Mouse (Mus musculus) CH12.LX (cell line): ENCODE data around the gene Rab11fip3. TPM values are rescaled to one million over a fixed set of nuclear protein-coding genes. Genes with fewer than 3 reads are reported as not detected.

Source experiments
- DNase-seq: peaks from one replicate; pipeline ENCODE4 v3.0.0-alpha.2; 2013; ENCODE audit errors: extremely low read depth
- H3K27ac ChIP-seq: 2 replicates; pipeline ENCODE4 v1.5.1; 2012; ENCODE audit warnings: low read depth, mild to moderate bottlenecking, control low read depth, moderate library complexity; ENCODE audit not compliant: insufficient read depth
- H3K27me3 ChIP-seq: replicated peaks from 2 replicates; pipeline ENCODE3; 2012; ENCODE audit warnings: inconsistent platforms
- H3K36me3 ChIP-seq, 2 experiments: replicated peaks in 1 of 2; 2 replicates each; pipeline versions ENCODE3 to v1.6.1; 2012; ENCODE audit warnings: inconsistent platforms in 1 of 2, low read length in 1 of 2, mild to moderate bottlenecking in 1 of 2, mixed read lengths in 1 of 2, moderate library complexity in 1 of 2; ENCODE audit not compliant: control insufficient read depth in 1 of 2, insufficient read depth in 1 of 2
- H3K4me1 ChIP-seq, 2 experiments: 2 replicates each; pipeline ENCODE4 v1.6.1; 2012; ENCODE audit warnings: inconsistent platforms in 1 of 2, moderate library complexity in 1 of 2; ENCODE audit not compliant: insufficient read depth in 2 of 2, control insufficient read depth in 1 of 2
- H3K4me2 ChIP-seq: 2 replicates; pipeline ENCODE4 v1.6.1; 2012; ENCODE audit warnings: low read depth, mild to moderate bottlenecking, control low read depth; ENCODE audit not compliant: poor library complexity, insufficient read depth, severe bottlenecking
- H3K4me3 ChIP-seq, 3 experiments: fragments of 150-350 bp in 1 of 3; sonication (generic) in 1 of 3; replicated peaks in 1 of 3; 2 replicates each; pipeline versions ENCODE3 to v1.5.1; 2011 to 2012; ENCODE audit warnings: low read depth in 2 of 3, low read length in 2 of 3, mild to moderate bottlenecking in 2 of 3, moderate library complexity in 2 of 3, control low read depth in 1 of 3, improper control_type of control experiment in 1 of 3, inconsistent platforms in 1 of 3, mixed read lengths in 1 of 3; ENCODE audit not compliant: poor library complexity in 1 of 3
- H3K79me2 ChIP-seq: replicated peaks from 2 replicates; pipeline ENCODE4 v1.6.1; 2012; ENCODE audit warnings: mild to moderate bottlenecking, moderate library complexity; ENCODE audit not compliant: control insufficient read depth, poor library complexity, insufficient read depth, severe bottlenecking; ENCODE audit errors: extremely low read depth
- H3K9ac ChIP-seq: 2 replicates; pipeline ENCODE4 v1.6.1; 2012; ENCODE audit warnings: low read depth, mild to moderate bottlenecking, control low read depth, moderate library complexity; ENCODE audit not compliant: insufficient read depth
- H3K9me3 ChIP-seq: replicated peaks from 2 replicates; pipeline ENCODE3; 2012; ENCODE audit warnings: low read length, inconsistent platforms, mixed read lengths
- CHD1 ChIP-seq: IDR thresholded peaks from 2 replicates; pipeline ENCODE4 v1.6.1; 2012; ENCODE audit warnings: low read depth, low read length, improper control_type of control experiment, inconsistent platforms
- E2F4 ChIP-seq: IDR thresholded peaks from 2 replicates; pipeline ENCODE4 v1.6.1; 2011; ENCODE audit warnings: low read depth, low read length, improper control_type of control experiment; ENCODE audit not compliant: insufficient replicate concordance
- ELF1 ChIP-seq: IDR thresholded peaks from 2 replicates; pipeline ENCODE4 v1.6.1; 2014; ENCODE audit warnings: low read depth, mild to moderate bottlenecking, inconsistent platforms, low read length, improper control_type of control experiment
- EP300 ChIP-seq: IDR thresholded peaks from 2 replicates; pipeline ENCODE4 v1.6.1; 2011; ENCODE audit warnings: low read length, improper control_type of control experiment
- GABPA ChIP-seq: IDR thresholded peaks from 2 replicates; pipeline ENCODE4 v1.6.1; 2012; ENCODE audit warnings: low read depth, low read length, improper control_type of control experiment, inconsistent platforms; ENCODE audit not compliant: insufficient replicate concordance
- HCFC1 ChIP-seq: IDR thresholded peaks from 2 replicates; pipeline ENCODE4 v1.6.1; 2012; ENCODE audit warnings: low read depth, mild to moderate bottlenecking, inconsistent platforms, low read length, improper control_type of control experiment
- IRF4 ChIP-seq: IDR thresholded peaks from 2 replicates; pipeline ENCODE4 v1.6.1; 2014; ENCODE audit warnings: low read depth, mild to moderate bottlenecking, inconsistent platforms, low read length, improper control_type of control experiment
- KAT2A ChIP-seq: IDR thresholded peaks from 2 replicates; pipeline ENCODE4 v1.6.1; 2012; ENCODE audit warnings: low read length, improper control_type of control experiment, inconsistent platforms; ENCODE audit not compliant: insufficient replicate concordance
- MAFK ChIP-seq: IDR thresholded peaks from 2 replicates; pipeline ENCODE4 v1.6.1; 2011; ENCODE audit warnings: low read length, improper control_type of control experiment; ENCODE audit not compliant: insufficient replicate concordance
- MAZ ChIP-seq: IDR thresholded peaks from 2 replicates; pipeline ENCODE4 v1.6.1; 2012; ENCODE audit warnings: low read depth, mild to moderate bottlenecking, inconsistent platforms, low read length, improper control_type of control experiment, moderate library complexity
- MEF2A ChIP-seq: IDR thresholded peaks from 2 replicates; pipeline ENCODE4 v1.6.1; 2014; ENCODE audit warnings: low read depth, mild to moderate bottlenecking, inconsistent platforms, low read length, improper control_type of control experiment, borderline replicate concordance
- MXI1 ChIP-seq: IDR thresholded peaks from 2 replicates; pipeline ENCODE4 v1.6.1; 2011; ENCODE audit warnings: mild to moderate bottlenecking, low read depth, low read length, improper control_type of control experiment
- PAX5 ChIP-seq: IDR thresholded peaks from 2 replicates; pipeline ENCODE4 v1.6.1; 2012; ENCODE audit warnings: low read length, inconsistent platforms, mixed read lengths
- POLR2A ChIP-seq: IDR thresholded peaks from 2 replicates; pipeline ENCODE4 v1.6.1; 2011; ENCODE audit warnings: low read depth, mild to moderate bottlenecking, improper control_type of control experiment, low read length
- POLR2AphosphoS2 ChIP-seq: IDR thresholded peaks from 2 replicates; pipeline ENCODE4 v1.6.1; 2011; ENCODE audit warnings: low read depth, low read length, improper control_type of control experiment
- RCOR1 ChIP-seq: conservative IDR thresholded peaks from 2 replicates; pipeline ENCODE4 v1.6.1; 2012; ENCODE audit warnings: low read depth, mild to moderate bottlenecking, inconsistent platforms, low read length, improper control_type of control experiment
- SIN3A ChIP-seq: IDR thresholded peaks from 2 replicates; pipeline ENCODE4 v1.6.1; 2012; ENCODE audit warnings: low read length, improper control_type of control experiment, inconsistent platforms
- TBP ChIP-seq: conservative IDR thresholded peaks from 2 replicates; pipeline ENCODE4 v1.6.1; 2011; ENCODE audit warnings: low read depth, low read length, improper control_type of control experiment
- USF1 ChIP-seq: IDR thresholded peaks from 2 replicates; pipeline ENCODE4 v1.6.1; 2014; ENCODE audit warnings: low read depth, mild to moderate bottlenecking, inconsistent platforms, low read length, improper control_type of control experiment
- ZC3H11A ChIP-seq: IDR thresholded peaks from 2 replicates; pipeline ENCODE4 v1.6.1; 2012; ENCODE audit warnings: low read depth, mild to moderate bottlenecking, inconsistent platforms, low read length, improper control_type of control experiment
- ZMIZ1 ChIP-seq: IDR thresholded peaks from 2 replicates; pipeline ENCODE4 v1.6.1; 2012; ENCODE audit warnings: low read depth, mild to moderate bottlenecking, inconsistent platforms, low read length, improper control_type of control experiment
- dilution Hi-C: fragments of 300-500 bp; cut with MboI; formaldehyde crosslinking; loops from 2 replicates; pipeline ENCODE4 v1.14.3; 2020; ENCODE audit warnings: low sequenced_read_pairs; ENCODE audit not compliant: extremely low pct_unique_long_range_greater_than_20kb, extremely low pct_ligation_motif_present
- in situ Hi-C: fragments of 300-500 bp; cut with MboI; formaldehyde crosslinking; loops from 3 replicates; pipeline ENCODE4 v1.14.3; 2019; ENCODE audit warnings: low sequenced_read_pairs, low pct_ligation_motif_present, low pct_unique_long_range_greater_than_20kb, mixed read lengths
- polyA plus RNA-seq: library from polyadenylated mRNA; unstranded; fragments of >175 nt; gene quantifications from 2 replicates; pipeline ENCODE4 v1.2.1, GENCODE M21; 2012; ENCODE audit warnings: low read depth; ENCODE audit not compliant: insufficient read length
- total RNA-seq, 2 experiments: library from RNA; depleted of rRNA; stranded (reverse); fragments of 300-350 nt in 1 of 2; fragments of >200 nt in 1 of 2; gene quantifications; 2 replicates each; pipeline ENCODE4 v1.2.3; 2012 to 2014

The Rab11fip3 gene
- total and polyA plus RNA-seq, 3 experiments, result 3.5 to 7.6 (median 4.6) TPM

DNA sequence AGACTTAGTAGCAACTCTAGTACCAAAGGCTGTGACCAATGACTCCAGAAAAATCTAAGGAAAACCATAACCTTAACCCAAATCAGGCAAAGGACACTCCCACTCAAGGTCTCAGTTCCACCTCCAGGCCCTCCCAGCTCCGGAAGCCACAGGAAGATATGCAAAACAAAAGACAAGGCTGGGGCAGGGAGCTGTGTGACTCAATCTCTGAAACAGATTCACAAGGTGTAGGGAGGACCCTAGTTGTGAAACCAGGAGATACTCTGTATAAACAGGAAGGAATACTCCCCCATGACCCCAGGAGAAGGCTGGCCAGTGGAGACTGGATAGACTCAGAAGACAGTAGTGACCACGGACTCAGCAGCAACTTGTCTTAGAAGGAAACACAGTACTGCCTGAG is 61.7 kb downstream of the Rab11fip3 start:
- Histone ChIP-seq H3K27ac (no peak overlapping the region), H3K36me3 (peaks cover 4 to 45% of the 10 kb centered on the region in 2 experiments), H3K4me1 (peaks cover 12 to 71% of the 10 kb centered on the region in 2 experiments), H3K9ac (no peak overlapping the region), H3K27me3 (no peaks in the 10 kb centered on the region), H3K9me3 (no peaks in the 10 kb centered on the region), H3K4me2 (no peak overlapping the region)
- peak; percentile 66 for DNase-seq
- TF ChIP-seq TBP (no peak), IRF4 (peak; percentile 60)
- TF ChIP-seq, all 38 proteins: peak for 1
- dilution Hi-C loops (no loop called here), in situ Hi-C loops (no loop called here)
- Histone ChIP-seq H3K4me3 (no peak overlapping the region), H3K79me2 (no peaks in the 10 kb centered on the region)

DNA sequence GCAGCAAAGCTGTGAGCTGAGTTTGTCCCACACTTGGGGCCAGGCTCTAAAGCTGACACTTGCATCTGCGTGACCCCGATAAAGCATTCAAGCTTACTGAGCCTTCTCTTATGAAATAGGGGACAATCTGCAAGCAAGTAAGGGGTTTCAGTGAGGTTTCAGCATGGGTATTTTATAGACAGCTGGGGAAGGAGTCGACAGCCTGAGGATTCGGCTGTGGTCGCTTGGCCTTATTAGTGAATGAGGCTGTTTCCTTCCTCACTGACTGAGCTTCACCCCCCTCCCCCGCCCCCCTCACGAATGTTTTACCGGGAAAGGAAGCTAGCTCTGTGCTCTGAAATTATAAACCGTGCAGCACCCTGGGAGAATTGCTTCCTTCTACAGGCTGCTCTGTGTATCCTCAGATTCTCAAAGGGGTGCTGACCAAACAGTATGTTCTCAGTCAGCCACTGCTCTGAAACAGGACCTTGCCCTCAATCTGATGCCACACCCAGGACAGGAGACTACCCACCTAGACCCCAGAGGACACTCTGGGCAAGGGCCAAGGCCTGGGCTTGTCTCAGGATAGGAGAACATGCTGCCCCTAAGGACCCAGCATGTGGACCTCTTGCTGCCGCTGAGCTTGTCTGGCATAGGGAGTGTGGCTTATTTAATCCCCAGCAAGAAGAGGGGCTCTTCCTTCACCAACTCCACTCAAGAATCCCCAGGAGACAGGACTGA is 63.5 kb downstream of the Rab11fip3 start:
- Histone ChIP-seq H3K79me2 (no peaks in the 10 kb centered on the region), H3K27me3 (no peaks in the 10 kb centered on the region), H3K9me3 (no peaks in the 10 kb centered on the region), H3K36me3 (peaks cover 4 to 42% of the 10 kb centered on the region in 2 experiments), H3K27ac (no peak overlapping the region), H3K4me1 (peaks cover 12 to 58% of the 10 kb centered on the region in 2 experiments), H3K4me2 (no peak overlapping the region), H3K9ac (no peak overlapping the region), H3K4me3 (no peak overlapping the region)
- in situ Hi-C loops (no loop called here), dilution Hi-C loops (no loop called here)
- TF ChIP-seq MAZ, result no peak
- TF ChIP-seq POLR2A, result no peak
- TF ChIP-seq KAT2A, result no peak
- no peak for TF ChIP-seq MAFK
- no peak for TF ChIP-seq ZMIZ1
- no peak for TF ChIP-seq ELF1
- TF ChIP-seq CHD1, result no peak
- no peak for TF ChIP-seq EP300
- no peak for TF ChIP-seq POLR2AphosphoS2
- no peak for TF ChIP-seq E2F4
- DNase-seq, result peak; percentile 19

DNA sequence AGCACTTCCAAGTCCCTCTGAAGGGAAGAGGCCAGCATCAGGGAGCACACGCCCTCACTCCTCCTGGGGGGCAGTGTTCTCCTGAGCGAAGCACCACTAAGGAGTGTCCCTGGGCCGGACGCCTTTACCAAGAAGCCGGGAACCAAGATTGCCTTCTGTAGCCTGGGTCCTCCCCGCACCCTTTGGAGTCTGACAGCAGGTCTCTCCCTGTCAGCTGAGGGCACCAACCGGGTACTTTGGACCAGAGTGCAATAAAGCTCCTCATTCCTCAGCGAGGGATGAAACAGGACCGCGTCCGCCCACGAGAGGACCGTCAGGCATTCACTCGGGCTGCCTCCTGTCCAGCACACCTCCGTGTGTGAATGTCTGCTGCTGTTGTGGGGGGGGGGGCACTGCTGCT is 64.6 kb downstream of the Rab11fip3 start:
- H3K9me3 ChIP-seq, result no peaks in the 10 kb centered on the region
- H3K4me2 ChIP-seq, result no peak overlapping the region
- no peaks in the 10 kb centered on the region for H3K79me2 ChIP-seq
- H3K9ac ChIP-seq, result no peak overlapping the region
- no peak for DNase-seq
- H3K27me3 ChIP-seq, result no peaks in the 10 kb centered on the region
- TF ChIP-seq ZMIZ1 (no peak), TBP (no peak), SIN3A (no peak), MXI1 (no peak), PAX5 (no peak), HCFC1 (no peak), RCOR1 (no peak), ZC3H11A (no peak), GABPA (no peak), USF1 (no peak), ELF1 (no peak), MEF2A (no peak)
- TF ChIP-seq, all 38 proteins: peak for 0
- no peak overlapping the region for H3K4me3 ChIP-seq
- peaks cover 4 to 35% of the 10 kb centered on the region in 2 experiments for H3K36me3 ChIP-seq
- no peak overlapping the region for H3K27ac ChIP-seq
- in situ Hi-C loops (no loop called here), dilution Hi-C loops (no loop called here)
- H3K4me1 ChIP-seq, result peaks cover 12 to 54% of the 10 kb centered on the region in 2 experiments
